Mouse (Mus musculus) kidney, postnatal 14 days (tissue): Measurements from ENCODE around the gene Rbp1.

Source experiments
- DNase-seq: peaks from one replicate; pipeline ENCODE4 v3.0.0; 2022; ENCODE audit warnings: mixed read lengths

Rbp1 gene

GRCm38 (mm10) chr9:98422656-98423055, at the start of gene Rbp1:
TSS of gene Rbp1 (plus strand) at chr9:98422961.
- no peak for DNase-seq

- no peak for DNase-seq
Measured at GRCm38 (mm10) chr9:98373358-98373757, 49.4 kb upstream of the Rbp1 start.

GRCm38 (mm10) chr9:98374897-98375296, 47.9 kb upstream of the Rbp1 start:
- no peak for DNase-seq

- peak; percentile 47 for DNase-seq
Measured at GRCm38 (mm10) chr9:98375329-98376170, 47.2 kb upstream of the Rbp1 start.

GRCm38 (mm10) chr9:98379736-98380135, 43.0 kb upstream of the Rbp1 start:
- DNase-seq: no peak

- no peak for DNase-seq
Measured at GRCm38 (mm10) chr9:98380593-98380992, 42.2 kb upstream of the Rbp1 start.

- DNase-seq: no peak
Measured at GRCm38 (mm10) chr9:98387741-98388632, 34.8 kb upstream of the Rbp1 start.

- DNase-seq: no peak
Measured at GRCm38 (mm10) chr9:98388633-98388965, 34.2 kb upstream of the Rbp1 start.

- no peak for DNase-seq
Measured at GRCm38 (mm10) chr9:98393496-98393895, 29.3 kb upstream of the Rbp1 start.

GRCm38 (mm10) chr9:98397211-98397610, 25.6 kb upstream of the Rbp1 start:
- DNase-seq: no peak

- DNase-seq: no peak
Measured at GRCm38 (mm10) chr9:98397866-98398265, 24.9 kb upstream of the Rbp1 start.

- no peak for DNase-seq
Measured at GRCm38 (mm10) chr9:98400185-98400894, 22.4 kb upstream of the Rbp1 start.

- DNase-seq: no peak
Measured at GRCm38 (mm10) chr9:98401611-98402010, 21.1 kb upstream of the Rbp1 start.

- no peak for DNase-seq
Measured at GRCm38 (mm10) chr9:98407771-98408170, 15.0 kb upstream of the Rbp1 start.

GRCm38 (mm10) chr9:98409137-98409536, 13.6 kb upstream of the Rbp1 start:
- DNase-seq: peak; percentile 77

- DNase-seq: no peak
Measured at GRCm38 (mm10) chr9:98415427-98415826, 7.3 kb upstream of the Rbp1 start.

- DNase-seq: peak; percentile 54
Measured at GRCm38 (mm10) chr9:98417919-98418318, 4.8 kb upstream of the Rbp1 start.

- DNase-seq: peak; percentile 19
Measured at GRCm38 (mm10) chr9:98418346-98418745, 4.4 kb upstream of the Rbp1 start.

- DNase-seq: no peak
Measured at GRCm38 (mm10) chr9:98420666-98421065, 2.1 kb upstream of the Rbp1 start.

- DNase-seq: no peak
Measured at GRCm38 (mm10) chr9:98421903-98422302, 858 bp upstream of the Rbp1 start.

GRCm38 (mm10) chr9:98423691-98424090, 930 bp downstream of the Rbp1 start:
- no peak for DNase-seq

- no peak for DNase-seq
Measured at GRCm38 (mm10) chr9:98424291-98424690, 1.5 kb downstream of the Rbp1 start.

- DNase-seq: peak; percentile 73
Measured at GRCm38 (mm10) chr9:98424725-98425210, 2.0 kb downstream of the Rbp1 start.
